In the genomic region with DNA sequence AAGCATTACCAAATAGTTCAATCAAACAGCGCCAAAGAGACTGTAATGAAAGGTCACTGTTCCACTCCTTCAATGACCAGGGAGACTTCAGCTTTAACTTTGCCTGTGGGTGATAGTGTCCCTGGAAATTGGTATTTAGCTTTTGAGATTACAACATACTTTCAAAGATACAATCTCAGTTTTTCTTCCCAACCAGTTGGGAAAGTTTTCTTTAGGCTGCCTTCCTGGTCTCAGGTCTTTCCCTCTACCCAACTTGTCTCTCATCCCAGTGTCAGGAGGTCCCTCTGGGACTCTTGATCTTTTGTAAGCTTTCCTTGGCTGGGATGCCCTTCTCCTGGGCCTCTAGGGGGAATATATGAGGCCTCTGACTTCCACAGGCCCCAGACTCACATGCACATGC, we compare ENCODE assay signal across 15 mouse cellular contexts. TPM values are rescaled to one million over a fixed set of nuclear protein-coding genes. Genes with fewer than 3 reads are reported as not detected.
"Had no signal": no experiment of that assay in that cellular context is flagged by ENCODE, and none has a peak within 500 bp of the region (broad histone marks: within the 10 kb centered on the region; RNA-seq: fewer than 3 reads in every experiment).

No protein-coding gene starts in this region.

- H3K27me3 ChIP-seq: midbrain, embryonic 13.5 days; midbrain, embryonic 15.5 days; neural tube, embryonic 12.5 days; stomach, embryonic 15.5 days had no signal

- H3K9ac ChIP-seq: lung, embryonic 14.5 days; midbrain, embryonic 13.5 days; midbrain, embryonic 15.5 days; neural tube, embryonic 12.5 days; stomach, embryonic 15.5 days had no signal

- H3K9me3 ChIP-seq: midbrain, embryonic 13.5 days; midbrain, embryonic 15.5 days; stomach, embryonic 15.5 days had no signal

- DNase-seq: lung, adult 18-20 months; lung, embryonic 14.5 days; lung, postnatal 10 days; lung, postnatal 4 days; retina, postnatal 1 day; right cerebral cortex, adult 18-20 months; thymus, postnatal 14 days; thymus, postnatal 36 days had no signal

- H3K4me1 ChIP-seq: midbrain, embryonic 15.5 days; neural tube, embryonic 12.5 days; stomach, embryonic 15.5 days had no signal

- H3K36me3 ChIP-seq: midbrain, embryonic 15.5 days had no signal

- H3K4me3 ChIP-seq: megakaryocyte, embryonic 14.5 days; midbrain, embryonic 13.5 days; midbrain, embryonic 15.5 days; neural tube, embryonic 12.5 days; stomach, embryonic 15.5 days had no signal

- H3K27ac ChIP-seq: midbrain, embryonic 13.5 days; midbrain, embryonic 15.5 days; neural tube, embryonic 12.5 days; stomach, embryonic 15.5 days; stomach, postnatal 0 days had no signal

RNA-seq across cellular contexts. Expression of gene Atf3, which starts 29.7 kb away (rescaled TPM):
- polyA plus RNA-seq: testis, adult 2 months had no signal
